Mouse (Mus musculus) induced T-regulatory cell, adult 2 months (primary cell): ENCODE data around the gene Pask.
"Not testable (repeated sequence)": the region's sequence is repeated elsewhere in the genome, so short reads cannot be mapped to it uniquely, and the experiment has no call there.

Experiments used
- DNase-seq: peaks from one replicate; pipeline ENCODE4 v3.0.0-alpha.2; 2012; ENCODE audit warnings: low read depth

Gene Pask

GRCm38 (mm10) chr1:93342648-93343503, at the start of gene Pask, which contains the start of gene Ppp1r7:
TSS of gene Pask (minus strand) at chr1:93343482.
TSS of gene Ppp1r7 (plus strand) at chr1:93342854.
- peak; percentile 97 for DNase-seq

- no peak for DNase-seq
Observed at GRCm38 (mm10) chr1:93388906-93389305, 45.6 kb upstream of the Pask start.

GRCm38 (mm10) chr1:93387198-93387597, 43.9 kb upstream of the Pask start:
- no peak for DNase-seq

GRCm38 (mm10) chr1:93379117-93379516, 35.8 kb upstream of the Pask start:
- DNase-seq, result no peak

DNA sequence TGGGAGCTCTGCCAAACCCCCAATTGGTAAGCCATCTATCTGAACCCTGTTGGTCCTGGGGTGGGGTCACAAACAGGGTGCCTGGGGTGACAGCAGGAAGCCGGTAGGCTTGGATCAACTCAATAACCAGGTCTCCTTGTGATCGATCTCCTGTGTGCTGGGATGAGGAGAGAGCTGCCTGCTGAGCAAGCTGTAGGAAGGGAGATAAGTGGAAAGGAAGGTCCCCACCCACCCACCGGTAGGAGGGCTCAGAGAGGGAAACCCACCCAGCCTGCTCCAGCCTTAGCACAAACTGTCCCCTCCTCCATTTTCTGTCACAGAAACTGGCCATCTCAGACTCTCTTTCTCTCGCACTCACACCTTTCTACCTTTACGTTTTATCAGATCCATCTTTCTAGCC, 34.0 kb upstream of the Pask start:
- no peak for DNase-seq

GRCm38 (mm10) chr1:93373665-93374064, 30.4 kb upstream of the Pask start, which contains the start of gene Ano7:
TSS of gene Ano7 (plus strand) at chr1:93373930.
- no peak for DNase-seq

DNA sequence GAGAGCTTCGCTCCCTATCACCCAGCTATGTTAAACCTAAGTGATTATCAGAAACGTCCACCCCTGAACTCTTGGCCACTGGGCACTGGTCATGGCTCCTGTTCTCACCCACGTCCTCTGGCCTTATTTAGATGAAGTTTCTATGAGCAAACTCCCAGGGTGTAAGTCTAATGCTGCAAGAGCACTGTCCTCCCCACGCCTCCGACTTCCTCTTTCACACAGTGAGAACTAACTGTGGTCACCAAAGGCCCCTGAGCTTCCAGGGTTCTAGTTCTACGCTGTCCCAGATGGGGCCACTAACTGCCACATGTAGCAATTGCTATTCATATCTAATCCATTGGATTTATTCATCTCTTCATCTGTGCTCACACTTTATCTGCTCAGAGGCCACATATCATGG, 22.4 kb upstream of the Pask start:
- DNase-seq, result no peak

- no peak for DNase-seq
Observed at GRCm38 (mm10) chr1:93362661-93363060, 19.4 kb upstream of the Pask start.

DNA sequence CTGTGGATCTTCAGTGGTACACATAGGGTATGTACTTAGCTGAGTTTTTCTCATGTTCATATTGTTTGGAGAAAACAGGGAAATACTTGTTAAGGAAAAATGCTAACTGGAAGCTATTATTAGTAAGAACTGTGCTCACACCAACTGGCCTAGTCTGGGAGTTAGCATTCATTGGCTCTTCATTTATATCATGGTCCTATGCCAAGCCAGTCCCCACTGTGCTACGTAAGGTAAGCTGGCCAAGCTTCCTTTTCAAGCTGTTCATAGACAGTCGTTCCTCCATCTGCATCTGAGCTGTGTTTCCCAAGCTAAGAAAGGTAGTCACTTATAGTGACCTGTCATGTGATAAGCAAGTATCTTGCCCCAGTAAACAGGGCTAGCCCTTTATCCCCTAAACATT, 9.4 kb upstream of the Pask start:
- DNase-seq, result no peak

DNA sequence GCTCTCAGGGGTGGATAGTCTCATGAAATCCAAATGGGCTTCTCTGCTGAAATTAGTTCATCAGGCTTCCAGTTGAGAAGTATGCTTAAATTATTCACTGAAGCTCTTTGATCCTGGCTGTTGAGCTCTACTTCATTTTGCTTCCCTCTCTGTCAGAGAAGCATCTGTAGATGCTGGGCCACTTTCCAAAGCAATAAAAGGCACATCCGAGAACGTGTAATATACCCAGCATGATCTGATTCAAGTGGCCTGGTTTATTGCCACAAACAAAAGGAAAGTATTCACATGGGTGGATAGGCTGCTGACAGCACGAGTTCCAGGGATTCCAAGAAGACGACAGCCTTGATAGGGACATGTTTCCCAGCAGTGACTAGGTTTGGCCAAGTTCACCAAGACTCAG, 6.4 kb upstream of the Pask start:
- DNase-seq, result no peak

DNA sequence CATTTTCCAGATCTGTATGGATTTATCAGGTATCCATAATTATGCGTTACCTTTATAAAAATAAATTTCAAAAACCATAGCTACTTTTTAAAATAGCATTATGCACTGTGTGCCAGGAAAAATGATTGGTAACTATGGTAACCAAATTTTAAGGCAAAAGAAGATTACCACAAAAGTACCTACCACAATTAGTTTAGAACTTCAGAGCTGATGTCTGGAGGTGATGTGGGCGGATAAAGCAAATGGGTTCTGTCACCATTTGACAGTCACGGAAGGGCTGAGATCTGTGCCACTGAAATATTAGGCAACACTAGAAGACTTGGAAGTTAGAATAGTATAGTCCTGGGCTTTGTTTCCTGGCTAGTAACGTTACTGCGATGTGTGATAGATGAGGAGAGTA, 3.9 kb upstream of the Pask start:
- DNase-seq, result no peak

- DNase-seq, result peak; percentile 97
Observed at GRCm38 (mm10) chr1:93343504-93344047, 294 bp upstream of the Pask start.

GRCm38 (mm10) chr1:93334621-93335020, 8.7 kb downstream of the Pask start:
- no peak for DNase-seq

DNA sequence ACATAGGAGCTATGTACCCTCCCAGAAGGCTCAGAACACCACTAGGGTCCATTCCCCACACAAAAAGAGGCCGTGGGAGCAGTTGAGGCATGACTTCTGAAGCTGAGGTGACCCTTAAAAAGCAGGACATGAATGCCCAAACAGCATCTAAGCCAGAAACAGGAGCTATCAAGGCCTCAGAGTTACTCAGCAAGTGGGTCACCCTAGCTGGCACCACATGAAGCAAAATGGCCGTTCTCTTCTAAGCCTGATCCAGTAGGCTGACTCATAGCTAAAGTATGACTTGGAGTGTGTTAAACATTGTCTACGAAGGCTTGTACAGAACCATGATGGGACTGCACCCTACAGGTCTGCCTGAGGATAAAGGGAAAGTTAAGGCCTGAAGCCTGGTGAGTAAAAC, 16.8 kb downstream of the Pask start:
- DNase-seq, result no peak

GRCm38 (mm10) chr1:93323973-93324372, 19.3 kb downstream of the Pask start:
- DNase-seq, result no peak

- DNase-seq, result peak; percentile 91
Observed at GRCm38 (mm10) chr1:93305581-93306337, 37.5 kb downstream of the Pask start, which contains the start of gene Mterf4. TSS of gene Mterf4 (minus strand) at chr1:93305915.

DNA sequence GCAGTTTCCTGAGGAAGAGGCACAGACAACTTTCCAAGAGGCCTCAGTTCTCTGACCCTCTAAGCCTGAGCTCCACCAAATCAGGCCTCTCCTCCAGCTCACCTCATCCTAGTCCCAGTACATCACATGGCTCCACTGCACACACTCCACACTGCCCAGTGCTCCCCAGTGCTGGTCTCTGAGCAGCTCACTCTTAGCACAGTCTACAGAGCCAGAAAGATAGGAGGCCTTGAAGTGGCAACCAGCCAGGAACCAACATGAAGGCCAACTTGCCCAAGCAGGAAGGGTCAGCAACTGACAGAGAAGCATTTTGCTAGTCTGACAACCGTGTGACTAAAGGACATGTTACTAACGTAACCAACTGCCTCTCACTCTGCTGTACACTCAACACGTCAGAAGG, 42.7 kb downstream of the Pask start:
- DNase-seq, result no peak

DNA sequence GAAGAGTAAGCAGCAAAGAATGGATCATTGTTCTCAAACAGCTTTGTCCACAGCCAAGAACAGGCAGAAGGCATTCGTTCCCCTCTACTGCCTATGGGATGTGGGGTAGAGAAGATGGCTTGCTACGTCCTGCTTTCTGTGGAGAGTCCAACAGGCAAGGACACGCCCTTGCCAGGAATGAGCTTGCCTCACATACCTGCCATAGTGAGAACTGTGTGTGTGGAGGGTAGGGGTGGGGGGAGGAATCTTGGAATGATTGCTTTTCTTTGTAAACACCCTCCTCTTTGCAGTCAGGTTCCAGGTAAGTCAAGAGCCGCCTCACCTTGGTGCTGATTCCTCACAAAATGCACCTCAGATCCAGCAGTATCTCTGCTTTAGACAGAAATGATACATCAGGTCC, 43.5 kb downstream of the Pask start:
- DNase-seq, result no peak

- not testable (repeated sequence) for DNase-seq
Observed at GRCm38 (mm10) chr1:93294491-93294890, 48.8 kb downstream of the Pask start.

DNA sequence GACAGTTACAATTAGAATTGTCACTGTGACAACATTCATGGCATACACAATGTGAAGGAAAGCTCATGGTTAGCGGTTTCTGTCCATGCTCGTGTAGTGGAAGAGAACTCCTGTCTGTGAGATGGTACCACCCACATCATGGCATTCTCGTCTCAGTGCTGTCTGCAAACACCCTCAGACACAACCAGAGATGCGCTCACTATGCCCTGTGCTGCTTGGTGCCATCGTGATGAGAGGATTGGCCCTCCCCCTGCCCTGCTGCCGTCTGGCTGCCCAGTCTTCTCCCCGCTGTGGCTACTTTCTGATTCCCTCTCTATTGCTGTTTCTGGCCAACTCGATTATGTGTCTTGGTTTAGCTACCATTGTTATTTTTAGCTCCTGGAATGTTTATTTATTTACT, 51.3 kb downstream of the Pask start:
- DNase-seq, result no peak

DNA sequence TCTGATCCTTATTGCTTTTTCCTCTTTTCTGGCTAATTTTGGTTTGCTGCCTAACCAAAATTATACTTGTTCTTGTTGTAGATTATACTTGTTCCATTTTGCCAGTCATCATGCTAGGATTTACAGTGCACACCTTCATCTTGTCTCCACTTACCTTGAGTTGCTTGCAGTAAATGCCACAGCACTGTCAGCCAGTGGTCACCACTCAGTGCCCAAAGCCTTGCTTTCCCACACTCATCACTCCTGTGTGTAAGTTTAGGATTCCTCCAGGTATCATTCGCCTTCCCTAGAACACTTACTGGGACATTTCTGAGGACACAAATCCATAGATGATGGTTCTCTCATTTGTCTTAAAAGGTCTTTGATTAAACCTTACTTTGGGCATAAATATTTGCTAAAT, 51.7 kb downstream of the Pask start:
- DNase-seq, result no peak

GRCm38 (mm10) chr1:93290956-93291355, 52.3 kb downstream of the Pask start:
- DNase-seq, result no peak

- DNase-seq, result peak; percentile 23
Observed at GRCm38 (mm10) chr1:93289678-93290214, 53.5 kb downstream of the Pask start.
